Mouse (Mus musculus) midbrain, embryonic 12.5 days (tissue): ENCODE measurements around the gene Spz1. TPM values are rescaled to one million over a fixed set of nuclear protein-coding genes. Genes with fewer than 3 reads are reported as not detected.

ENCODE experiments used
- ATAC-seq: fragments of 200-750 bp; cut with Nextera tagmentation; 2 replicates; pipeline ENCODE4 v1.8.0; 2017; ENCODE audit warnings: low read depth, moderate TSS enrichment, moderate library complexity; ENCODE audit not compliant: low FRiP score
- H3K27ac ChIP-seq: fragments of 300-500 bp; sonication (generic); replicated peaks from 2 replicates; pipeline ENCODE4 v1.5.1; 2016; ENCODE audit warnings: mild to moderate bottlenecking
- H3K27me3 ChIP-seq: fragments of 300-500 bp; sonication (generic); 2 replicates; pipeline ENCODE4 v1.6.1; 2016; ENCODE audit warnings: mild to moderate bottlenecking
- H3K36me3 ChIP-seq: fragments of 300-500 bp; sonication (generic); 2 replicates; pipeline ENCODE4 v1.6.1; 2016
- H3K4me1 ChIP-seq: fragments of 300-500 bp; sonication (generic); 2 replicates; pipeline ENCODE4 v1.6.1; 2016
- H3K4me2 ChIP-seq: fragments of 300-500 bp; sonication (generic); replicated peaks from 2 replicates; pipeline ENCODE4 v1.6.1; 2016; ENCODE audit warnings: mild to moderate bottlenecking, moderate library complexity
- H3K4me3 ChIP-seq: fragments of 300-500 bp; sonication (generic); 2 replicates; pipeline ENCODE4 v1.5.1; 2016; ENCODE audit warnings: mild to moderate bottlenecking
- H3K9ac ChIP-seq: fragments of 300-500 bp; sonication (generic); replicated peaks from 2 replicates; pipeline ENCODE4 v1.6.1; 2016; ENCODE audit warnings: mild to moderate bottlenecking, moderate library complexity
- H3K9me3 ChIP-seq: fragments of 300-500 bp; sonication (generic); 2 replicates; pipeline ENCODE4 v1.6.1; 2016; ENCODE audit warnings: mild to moderate bottlenecking
- WGBS: fragments of 180-500 bp; shearing (Covaris S2); methylation state at CpG from one replicate; pipeline ENCODE4 v1.1.7; 2016; 5-methylcytosine and 5-hydroxymethylcytosine counted together
- polyA plus RNA-seq: library from polyadenylated mRNA; unstranded; fragments of >200 nt; fragmentation: Nextera tagmentation; extraction: Ambion mirVana; gene quantifications from 2 replicates; pipeline ENCODE4 v1.2.1, GENCODE M21; 2016

Spz1 gene
- polyA plus RNA-seq, 1 experiment from 2014 or later = not detected

DNA sequence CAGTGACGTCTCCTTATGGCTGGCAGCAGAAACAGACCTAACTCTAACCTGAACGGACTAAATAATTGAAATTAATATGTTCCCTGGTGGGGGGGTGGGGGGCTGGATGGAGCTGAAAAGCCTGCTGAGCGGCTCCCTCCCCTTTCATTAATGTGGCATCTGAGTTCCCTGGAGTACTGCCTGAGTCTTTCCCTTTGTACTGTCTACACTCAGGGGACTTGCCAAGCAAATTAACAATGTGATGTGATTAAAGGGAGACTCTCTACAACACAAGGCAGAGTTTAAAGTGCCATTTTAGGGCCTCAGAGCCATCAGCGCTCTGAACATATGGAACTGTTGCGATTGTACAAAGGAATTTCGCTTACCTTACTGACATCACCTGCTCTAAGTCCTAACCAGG is 18.5 kb upstream of the Spz1 start:
- no peak overlapping the region for H3K4me2 ChIP-seq
- H3K36me3 ChIP-seq = no peaks in the 10 kb centered on the region
- peak; percentile 55; the same call in 1 of the 2 replicates for ATAC-seq
- H3K27ac ChIP-seq = peak overlapping the region; percentile 39
- H3K9me3 ChIP-seq = no peaks in the 10 kb centered on the region
- H3K4me3 ChIP-seq = no peak overlapping the region
- H3K27me3 ChIP-seq = no peaks in the 10 kb centered on the region
- 36% methylated on average over 6 of the region's 6 CpGs for WGBS
- no peak overlapping the region for H3K9ac ChIP-seq
- H3K4me1 ChIP-seq = peaks cover 27% of the 10 kb centered on the region

DNA sequence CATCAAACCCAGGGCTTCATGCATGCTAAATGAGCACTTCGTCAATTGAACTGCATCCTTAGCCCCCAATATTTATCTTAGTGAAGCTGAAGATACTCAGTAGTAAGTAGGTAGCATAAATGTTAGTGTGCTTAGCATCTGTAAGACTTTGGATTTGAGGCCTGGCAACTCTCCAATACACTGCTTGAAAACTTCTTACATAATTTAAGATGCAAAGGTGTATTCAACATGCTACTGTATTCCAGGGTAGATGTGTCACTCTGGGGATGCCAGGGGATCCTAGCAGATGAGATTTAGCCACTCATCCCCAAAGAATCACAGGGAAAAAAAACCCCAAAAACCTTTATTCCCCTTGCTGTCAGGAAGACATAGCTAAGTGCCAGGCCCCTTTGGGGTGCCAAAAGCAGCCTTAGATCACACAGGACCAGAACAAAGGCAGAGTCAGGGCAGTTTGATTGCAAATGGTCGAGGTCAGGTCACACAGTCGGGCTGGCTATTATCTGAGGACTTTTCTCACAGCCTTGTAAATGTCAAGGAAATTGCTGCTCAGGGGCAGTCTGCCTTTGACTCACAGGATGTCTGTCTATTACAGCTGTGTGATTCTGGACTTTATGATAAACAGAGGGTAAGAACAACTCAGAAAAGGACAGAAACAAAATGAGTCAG is 17.9 kb upstream of the Spz1 start:
- no peak overlapping the region for H3K9ac ChIP-seq
- H3K36me3 ChIP-seq = no peaks in the 10 kb centered on the region
- no peak overlapping the region for H3K4me3 ChIP-seq
- ATAC-seq = no peak
- no peaks in the 10 kb centered on the region for H3K9me3 ChIP-seq
- H3K4me1 ChIP-seq = peaks cover 27% of the 10 kb centered on the region
- peak overlapping the region; percentile 39 for H3K27ac ChIP-seq
- H3K4me2 ChIP-seq = no peak overlapping the region
- H3K27me3 ChIP-seq = no peaks in the 10 kb centered on the region
- WGBS = 24% methylated on average over 3 of the region's 3 CpGs

DNA sequence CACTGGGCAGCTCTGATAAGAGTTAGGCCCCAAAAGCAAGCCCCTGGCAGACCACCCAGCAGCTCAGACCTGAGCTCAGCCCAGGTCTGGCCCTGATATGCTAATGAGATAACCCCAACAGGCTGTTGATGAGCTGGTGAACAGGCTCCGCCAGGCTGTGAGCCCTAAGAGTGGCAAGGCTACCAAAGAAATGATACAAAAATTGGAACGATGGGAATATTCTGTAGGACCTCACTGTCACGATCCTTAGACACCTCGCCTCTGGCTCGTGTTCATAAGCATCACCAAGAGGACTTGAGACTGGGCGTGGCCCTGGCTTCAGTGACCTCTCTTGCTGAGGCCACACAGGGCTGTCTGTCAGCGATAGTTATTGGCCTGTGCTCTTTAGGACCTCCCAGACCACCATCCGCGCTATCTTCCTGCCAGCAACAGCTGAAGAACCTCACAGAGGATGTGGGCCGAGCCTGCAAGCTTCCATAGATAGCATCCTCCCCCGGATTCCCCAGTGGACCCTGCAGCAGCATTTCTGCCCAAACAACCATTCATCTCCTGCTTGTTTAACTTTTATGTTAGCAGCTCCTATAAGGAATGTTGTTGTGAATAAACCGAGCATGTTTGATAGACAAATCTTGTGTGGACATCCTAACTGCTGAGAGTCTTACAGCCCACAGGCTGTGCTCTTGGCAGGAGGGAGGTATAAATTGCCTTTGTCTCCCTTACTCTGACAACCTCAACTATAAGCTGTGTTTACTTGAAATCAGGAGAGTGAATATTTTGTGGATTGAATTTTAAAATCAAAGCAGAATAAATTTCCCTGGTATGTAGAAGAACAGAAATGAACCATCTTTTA is 17.0 kb upstream of the Spz1 start:
- H3K36me3 ChIP-seq = no peaks in the 10 kb centered on the region
- H3K4me3 ChIP-seq = no peak overlapping the region
- H3K27ac ChIP-seq = no peak overlapping the region
- no peaks in the 10 kb centered on the region for H3K9me3 ChIP-seq
- no peak overlapping the region for H3K4me2 ChIP-seq
- WGBS = 20% methylated on average over 12 of the region's 12 CpGs
- peaks cover 27% of the 10 kb centered on the region for H3K4me1 ChIP-seq
- H3K9ac ChIP-seq = no peak overlapping the region
- ATAC-seq = peak; percentile 47; the same call in 1 of the 2 replicates
- no peaks in the 10 kb centered on the region for H3K27me3 ChIP-seq

DNA sequence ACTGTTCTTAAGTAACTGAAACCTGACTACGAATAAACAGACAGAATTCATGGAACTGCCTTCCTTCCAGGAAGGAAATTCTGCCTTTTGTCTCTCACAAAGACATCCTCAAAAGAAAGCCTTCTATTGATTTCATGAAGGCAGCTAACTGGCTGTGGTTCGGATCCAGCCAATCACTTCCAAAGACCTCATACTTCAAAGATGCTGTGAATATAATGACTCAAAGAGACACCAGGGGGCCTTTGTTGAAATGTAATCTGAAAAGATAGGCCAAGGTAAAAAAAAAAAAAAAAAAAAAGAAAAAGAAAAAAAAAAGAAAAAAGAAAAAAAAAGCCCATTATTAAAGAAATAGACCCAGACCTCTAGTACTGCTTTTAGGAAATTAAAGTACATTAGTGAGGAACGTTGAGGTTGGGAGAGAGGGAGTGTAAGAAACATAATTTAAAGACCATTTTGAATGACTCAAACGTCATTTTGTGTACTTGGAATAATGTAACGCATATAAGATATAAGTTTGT is 16.4 kb upstream of the Spz1 start:
- 32% methylated on average over 5 of the region's 5 CpGs for WGBS
- H3K9ac ChIP-seq = no peak overlapping the region
- ATAC-seq = no peak
- no peaks in the 10 kb centered on the region for H3K27me3 ChIP-seq
- H3K36me3 ChIP-seq = no peaks in the 10 kb centered on the region
- no peak overlapping the region for H3K27ac ChIP-seq
- H3K4me1 ChIP-seq = peaks cover 27% of the 10 kb centered on the region
- no peak overlapping the region for H3K4me3 ChIP-seq
- H3K9me3 ChIP-seq = no peaks in the 10 kb centered on the region
- H3K4me2 ChIP-seq = no peak overlapping the region

DNA sequence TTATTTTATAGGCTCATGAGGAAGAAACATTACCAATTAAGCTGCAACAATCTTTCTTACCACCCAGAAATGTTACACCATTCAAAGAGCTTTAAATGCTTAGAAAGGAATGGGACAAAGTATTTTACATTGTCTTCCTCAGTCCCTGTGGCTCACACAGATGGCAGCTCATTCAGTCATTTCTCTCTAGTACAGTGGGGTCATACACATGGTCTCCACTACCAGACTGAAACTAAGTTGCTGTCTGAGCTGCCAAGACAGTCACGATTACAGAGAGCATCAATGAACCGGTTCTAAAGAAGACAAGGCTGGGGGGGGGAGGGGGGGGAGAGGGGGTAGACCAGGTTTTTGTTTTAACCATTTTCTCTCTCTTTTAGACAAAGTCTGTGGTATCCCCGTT is 15.3 kb upstream of the Spz1 start:
- Histone ChIP-seq H3K9ac (no peak overlapping the region), H3K4me3 (no peak overlapping the region), H3K36me3 (no peaks in the 10 kb centered on the region), H3K27me3 (no peaks in the 10 kb centered on the region), H3K4me1 (peaks cover 27% of the 10 kb centered on the region), H3K4me2 (no peak overlapping the region), H3K27ac (no peak overlapping the region), H3K9me3 (no peaks in the 10 kb centered on the region)
- ATAC-seq = no peak
- 63% methylated on average over 3 of the region's 3 CpGs for WGBS

DNA sequence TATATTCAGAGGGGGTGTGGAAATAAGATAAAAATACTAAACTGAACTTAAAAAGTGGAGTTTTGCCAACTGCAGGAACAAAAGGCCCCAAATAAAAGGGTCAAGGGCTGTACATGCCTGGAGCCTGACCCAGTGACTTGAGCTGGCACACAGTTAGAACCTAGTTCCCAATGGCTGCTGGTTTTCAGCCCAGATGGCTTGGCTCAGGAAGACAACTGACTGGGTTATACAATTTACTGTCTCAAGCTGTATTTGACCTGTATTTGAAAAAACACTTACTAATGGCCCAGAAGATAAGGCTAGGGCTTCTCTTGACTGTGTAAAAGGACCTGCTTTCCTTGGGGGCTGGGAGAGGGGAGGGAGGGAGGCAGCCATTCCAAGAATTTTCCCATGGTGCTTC is 13.3 kb upstream of the Spz1 start:
- Histone ChIP-seq H3K4me1 (peaks cover 19% of the 10 kb centered on the region), H3K4me2 (no peak overlapping the region), H3K27me3 (no peaks in the 10 kb centered on the region), H3K9ac (no peak overlapping the region), H3K27ac (no peak overlapping the region), H3K4me3 (no peak overlapping the region), H3K36me3 (no peaks in the 10 kb centered on the region), H3K9me3 (no peaks in the 10 kb centered on the region)
- ATAC-seq = no peak

DNA sequence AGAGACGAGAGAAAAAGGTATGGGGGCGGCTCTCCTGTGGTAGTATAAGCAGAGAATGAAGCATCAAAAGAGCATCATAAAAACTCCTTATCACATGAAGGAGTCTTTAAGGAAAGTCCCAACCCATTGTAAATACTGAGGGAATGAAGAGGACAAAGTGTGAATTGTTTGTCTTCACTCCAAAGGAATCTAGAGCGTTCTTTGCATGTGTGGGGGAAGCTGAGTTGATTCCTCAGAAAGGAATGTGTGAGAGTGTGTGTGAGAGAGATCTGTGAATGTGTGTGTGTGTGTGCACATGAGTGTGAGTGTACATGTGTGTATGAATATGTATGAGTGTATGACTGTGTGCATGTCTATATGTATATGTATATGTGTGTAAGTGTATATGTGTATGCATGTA is 12.7 kb upstream of the Spz1 start:
- Histone ChIP-seq H3K27ac (no peak overlapping the region), H3K9me3 (no peaks in the 10 kb centered on the region), H3K4me3 (no peak overlapping the region), H3K36me3 (no peaks in the 10 kb centered on the region), H3K4me1 (peaks cover 14% of the 10 kb centered on the region), H3K27me3 (no peaks in the 10 kb centered on the region), H3K9ac (no peak overlapping the region), H3K4me2 (no peak overlapping the region)
- 74% methylated on average over 3 of the region's 3 CpGs for WGBS
- no peak for ATAC-seq

DNA sequence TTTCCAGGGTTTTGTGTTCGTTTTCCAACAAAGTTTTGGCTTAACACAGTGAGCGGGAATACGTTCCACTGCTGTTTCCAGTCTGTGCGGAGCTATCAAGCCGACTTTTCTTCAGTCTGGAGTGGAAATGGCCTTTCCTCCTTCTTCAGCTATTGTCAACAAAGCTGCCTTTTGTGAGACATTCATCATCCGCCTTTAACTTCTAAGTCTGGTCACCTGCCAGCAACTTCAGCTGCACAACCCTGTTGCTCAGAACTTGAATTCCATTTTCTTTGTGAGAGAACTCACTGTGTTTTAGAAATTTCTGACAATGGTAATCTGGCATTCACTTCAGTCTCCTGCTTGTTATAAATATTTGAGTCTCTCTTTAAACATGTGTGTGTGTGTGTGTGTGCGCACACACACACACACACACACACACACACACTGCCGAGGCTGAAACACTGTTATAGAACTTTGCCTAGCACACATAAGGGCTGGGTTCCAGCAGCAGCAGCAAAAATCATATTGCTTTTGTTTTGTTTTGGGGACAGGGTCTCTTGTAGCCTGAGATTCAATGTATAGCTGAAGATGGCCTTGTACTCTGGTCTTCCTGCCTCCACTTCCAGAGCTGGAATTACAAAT is 8.2 kb upstream of the Spz1 start:
- no peak for ATAC-seq
- Histone ChIP-seq H3K4me1 (no peaks in the 10 kb centered on the region; the same call in 1 of the 2 replicates), H3K4me2 (no peak overlapping the region), H3K36me3 (no peaks in the 10 kb centered on the region), H3K27ac (no peak overlapping the region), H3K4me3 (no peak overlapping the region), H3K27me3 (no peaks in the 10 kb centered on the region), H3K9me3 (no peaks in the 10 kb centered on the region), H3K9ac (no peak overlapping the region)
- WGBS = 76% methylated on average over 8 of the region's 8 CpGs

DNA sequence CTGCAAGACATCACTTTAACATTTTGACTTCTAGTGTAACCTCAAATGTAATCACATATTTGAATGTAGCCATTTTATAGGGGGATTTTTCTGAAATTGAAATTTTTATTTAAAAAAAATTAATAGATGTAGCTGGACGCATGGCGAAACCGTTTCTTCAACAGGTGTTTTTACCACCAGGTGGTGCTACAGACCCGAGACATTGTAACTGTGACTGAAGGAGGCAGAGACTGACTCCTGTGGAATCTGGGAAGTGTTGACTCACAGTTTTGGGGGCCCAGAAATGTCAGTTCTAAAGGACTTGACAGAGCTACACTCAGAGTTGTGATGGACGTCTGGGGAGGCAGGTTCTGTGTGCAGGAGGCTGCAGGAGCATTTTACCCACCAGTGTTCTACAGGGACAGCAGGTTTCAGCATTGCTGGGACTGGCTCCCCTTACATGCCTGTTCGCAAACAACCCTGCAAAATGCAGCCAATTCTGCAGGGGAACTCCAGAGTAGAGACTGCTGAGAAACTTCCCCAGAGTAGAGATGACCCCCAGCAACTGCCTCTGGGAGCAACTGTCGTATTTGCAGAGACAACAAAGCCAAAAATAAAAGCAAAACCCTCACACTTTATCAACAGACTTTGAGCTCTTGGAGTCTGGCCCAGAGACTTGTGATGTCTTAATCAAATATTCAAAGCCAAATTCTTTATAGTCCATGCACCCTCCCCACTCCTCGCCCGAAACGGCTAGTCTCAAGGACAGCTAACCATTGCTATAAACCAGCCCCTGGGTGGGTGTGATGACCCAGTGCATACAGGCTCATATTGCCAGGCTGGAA is 4.5 kb upstream of the Spz1 start:
- ATAC-seq = 0 out of 2 replicates have a peak, but pooled peaks have one; percentile 44
- Histone ChIP-seq H3K4me2 (no peak overlapping the region), H3K4me3 (no peak overlapping the region), H3K4me1 (peaks cover 3% of the 10 kb centered on the region), H3K27me3 (no peaks in the 10 kb centered on the region), H3K36me3 (no peaks in the 10 kb centered on the region), H3K9ac (no peak overlapping the region), H3K9me3 (no peaks in the 10 kb centered on the region), H3K27ac (no peak overlapping the region)
- 31% methylated on average over 10 of the region's 10 CpGs for WGBS

DNA sequence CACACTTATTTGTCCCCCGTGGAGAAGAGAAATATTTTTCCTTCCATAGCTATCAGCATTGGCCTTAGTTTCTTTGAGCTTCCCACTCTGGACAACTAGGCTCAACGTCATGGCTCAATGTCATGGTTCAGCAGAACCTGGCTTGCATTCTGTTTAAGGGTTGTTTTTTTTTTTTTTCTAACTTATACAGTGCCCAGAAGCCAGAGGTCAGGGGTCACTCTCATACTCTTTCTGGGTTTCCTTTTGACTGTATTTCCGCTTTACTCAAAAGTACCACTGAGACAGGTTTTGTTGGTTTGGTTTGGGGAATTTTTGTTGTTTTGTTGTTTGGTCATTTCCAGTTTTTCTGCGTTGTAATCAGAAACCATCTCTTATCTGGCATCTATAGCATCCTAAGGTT is 2.2 kb upstream of the Spz1 start:
- Histone ChIP-seq H3K36me3 (no peaks in the 10 kb centered on the region), H3K9ac (no peak overlapping the region)

DNA sequence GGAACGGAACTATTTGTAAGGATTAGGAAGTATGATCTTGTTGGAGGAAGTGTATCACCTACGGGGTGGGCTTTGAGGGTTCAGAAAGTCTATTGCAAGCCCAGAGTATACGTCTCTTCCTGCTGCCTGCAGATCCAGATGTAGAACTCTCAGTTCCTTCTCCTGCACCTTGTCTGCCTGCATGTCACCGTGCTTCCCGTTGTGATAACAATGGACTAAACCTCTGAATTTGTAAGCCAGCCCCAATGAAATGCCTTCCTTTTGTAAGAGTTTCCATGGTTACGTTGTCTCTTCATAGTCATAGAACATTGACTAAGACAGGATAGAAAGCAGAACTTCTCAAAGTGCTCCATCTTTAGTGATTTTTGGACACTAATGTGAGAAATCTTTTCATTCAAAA is 716 bp upstream of the Spz1 start:
- H3K4me2 ChIP-seq = no peak overlapping the region
- peaks cover 3% of the 10 kb centered on the region for H3K4me1 ChIP-seq
- H3K4me3 ChIP-seq = no peak overlapping the region
- H3K9ac ChIP-seq = no peak overlapping the region
- no peak for ATAC-seq
- H3K36me3 ChIP-seq = no peaks in the 10 kb centered on the region
- 46% methylated on average over 6 of the region's 6 CpGs for WGBS
- no peaks in the 10 kb centered on the region for H3K27me3 ChIP-seq
- H3K27ac ChIP-seq = no peak overlapping the region
- H3K9me3 ChIP-seq = no peaks in the 10 kb centered on the region

More for the DNA sequence above, 2.2 kb upstream of the Spz1 start:
- 79% methylated on average over 4 of the region's 4 CpGs for WGBS
- no peaks in the 10 kb centered on the region for H3K27me3 ChIP-seq
- no peak overlapping the region for H3K27ac ChIP-seq
- H3K9me3 ChIP-seq = no peaks in the 10 kb centered on the region
- peaks cover 3% of the 10 kb centered on the region for H3K4me1 ChIP-seq
- H3K4me2 ChIP-seq = no peak overlapping the region
- ATAC-seq = no peak
- H3K4me3 ChIP-seq = no peak overlapping the region
